Mouse (Mus musculus) naive thymus-derived CD4-positive, alpha-beta T cell, adult 2 months (primary cell): ENCODE data around the gene Hmces.

Source experiments
- DNase-seq: peaks from one replicate; pipeline ENCODE4 v3.0.0-alpha.2; 2011; ENCODE audit warnings: low read depth

The Hmces gene

DNA sequence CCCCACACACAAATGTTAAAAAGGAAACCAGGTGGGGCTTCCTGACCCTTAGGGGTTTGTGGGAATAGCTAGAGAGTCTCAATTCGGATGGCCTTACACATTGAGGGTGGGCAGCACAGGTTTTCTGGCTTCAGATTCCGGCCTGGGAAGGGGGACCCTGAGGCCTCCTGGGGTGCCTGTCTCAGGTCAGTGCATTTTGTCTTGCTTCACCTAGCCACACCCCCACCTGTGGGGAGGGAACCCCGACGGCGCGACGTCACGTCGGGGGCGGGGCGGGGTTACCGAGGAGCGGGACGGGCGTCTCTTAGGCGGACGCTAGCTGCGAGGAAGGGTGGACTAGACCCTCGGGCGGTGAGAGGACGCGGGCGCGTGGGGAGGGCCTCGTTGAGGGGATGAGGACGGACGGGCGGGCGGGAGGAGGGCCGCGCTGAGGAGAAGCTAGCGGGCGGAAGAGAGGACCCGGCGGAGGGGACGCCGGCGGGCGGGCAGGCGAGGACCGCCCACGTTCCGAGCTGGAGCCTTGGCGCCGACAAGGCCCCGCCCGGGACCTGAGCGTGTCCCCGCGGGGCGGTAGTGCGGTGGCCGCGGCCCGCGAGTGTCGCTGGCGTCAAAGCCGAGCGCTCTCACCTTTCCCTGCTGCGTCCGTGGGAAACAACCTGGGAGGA, at the start of gene Hmces:
TSS of gene Hmces (plus strand) at position 275 of the 665 bp plus-strand sequence.
- DNase-seq: peak; percentile 92

DNA sequence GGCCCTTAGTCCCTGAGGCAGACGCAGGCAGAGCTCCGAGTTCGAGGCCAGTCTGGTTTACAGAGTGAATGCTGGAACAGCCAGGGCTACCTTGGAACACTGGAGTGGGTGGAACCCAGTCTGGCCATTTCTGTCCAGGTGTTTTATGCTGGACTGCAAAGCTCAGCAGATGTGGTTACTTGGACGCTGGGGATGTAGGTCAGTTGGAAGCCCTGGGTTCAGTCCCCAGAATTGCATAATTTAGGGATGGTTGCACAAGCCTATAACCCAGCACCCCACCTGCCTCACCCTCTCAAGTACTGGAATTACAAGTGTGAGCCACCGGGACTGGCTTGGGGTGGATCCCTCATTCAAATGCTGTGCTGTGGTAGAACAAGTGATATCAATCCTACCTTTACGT, 47.5 kb upstream of the Hmces start:
- no peak for DNase-seq

DNA sequence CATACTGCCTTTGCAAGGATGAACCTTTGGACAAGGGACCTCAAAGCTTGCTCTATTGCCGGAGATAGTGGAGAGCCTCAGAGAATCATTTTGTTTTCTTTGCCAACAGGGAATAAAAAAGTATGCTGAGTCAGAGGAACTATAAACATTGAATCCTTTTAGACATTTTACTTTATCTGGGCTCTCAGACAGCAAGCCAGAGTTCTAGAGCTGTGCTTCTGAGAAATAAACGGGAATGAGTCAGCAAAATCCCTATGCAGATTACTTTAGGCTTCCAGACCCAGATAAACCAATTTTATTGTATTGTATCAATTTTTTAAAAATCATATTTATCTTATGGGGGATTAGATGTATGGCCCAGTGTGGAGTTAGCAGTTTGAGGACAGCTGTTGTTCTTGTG, 46.5 kb upstream of the Hmces start:
- DNase-seq: no peak

DNA sequence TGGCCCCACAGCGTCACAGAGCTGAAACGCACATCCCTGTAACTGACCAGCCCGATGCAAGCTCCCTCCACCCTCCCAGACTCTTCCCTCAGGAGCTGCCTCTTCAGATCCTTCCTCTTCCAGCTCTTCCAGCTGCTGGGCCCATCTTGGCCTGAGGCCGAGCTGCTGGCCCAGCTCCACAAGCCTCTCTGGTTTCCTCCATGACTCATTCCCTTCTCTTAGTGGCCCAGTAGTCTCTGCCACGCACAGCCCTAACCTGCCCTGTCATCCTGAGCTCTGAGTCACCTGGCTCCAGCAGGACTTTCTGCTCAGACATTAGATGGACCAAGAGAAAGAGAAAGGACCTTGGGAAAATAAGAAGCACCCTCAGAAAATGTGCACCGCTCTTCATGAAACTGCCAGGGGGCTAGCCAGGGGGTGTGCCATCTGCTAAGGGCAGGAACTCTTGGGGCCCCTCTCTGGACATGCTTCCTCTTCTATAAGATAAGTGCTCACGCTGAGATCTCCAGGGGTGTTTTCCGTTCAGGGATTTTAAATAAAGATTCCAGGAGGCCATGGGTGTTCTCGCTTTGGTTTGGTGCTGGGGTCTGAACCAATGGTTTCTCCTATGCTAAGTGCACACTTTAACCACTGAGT, 44.7 kb upstream of the Hmces start:
- no peak for DNase-seq

DNA sequence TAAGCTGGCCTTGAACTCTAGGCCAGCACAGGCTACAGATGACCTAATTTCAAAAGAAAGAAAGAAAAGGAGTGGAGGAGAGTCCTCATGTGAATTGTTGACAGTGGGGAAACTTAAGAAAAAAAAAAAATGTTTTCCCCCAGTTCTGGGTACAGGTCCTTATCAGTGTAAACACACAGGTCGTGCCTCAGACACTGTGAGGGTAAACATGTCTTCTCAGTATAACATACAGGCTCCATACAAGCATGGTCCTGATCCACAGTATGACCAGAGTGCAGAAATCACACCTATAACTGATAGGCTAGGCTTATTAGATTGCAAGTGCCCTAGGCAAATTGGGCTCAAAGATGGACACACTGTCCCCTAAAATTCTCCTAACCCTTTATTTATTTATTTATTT, 43.3 kb upstream of the Hmces start:
- no peak for DNase-seq

DNA sequence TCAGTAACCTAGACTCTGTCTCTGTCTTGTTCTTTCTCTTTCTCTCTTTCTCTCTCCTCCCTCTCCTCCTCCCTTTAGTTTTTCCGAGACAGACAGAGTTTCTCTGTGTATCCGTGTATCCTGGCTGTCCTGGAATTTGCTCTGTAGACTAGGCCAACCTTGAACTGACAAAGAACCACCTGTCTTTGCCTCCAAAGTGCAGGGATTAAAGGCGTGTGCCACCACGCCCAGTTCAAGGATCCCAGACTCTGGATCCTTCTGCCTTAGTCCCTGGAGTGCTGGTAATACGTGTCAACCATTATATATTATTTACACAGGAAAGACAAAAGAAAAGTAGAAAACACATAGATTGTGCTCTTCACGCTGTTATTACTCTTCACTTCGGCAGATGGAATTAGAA, 42.5 kb upstream of the Hmces start:
- DNase-seq: no peak

DNA sequence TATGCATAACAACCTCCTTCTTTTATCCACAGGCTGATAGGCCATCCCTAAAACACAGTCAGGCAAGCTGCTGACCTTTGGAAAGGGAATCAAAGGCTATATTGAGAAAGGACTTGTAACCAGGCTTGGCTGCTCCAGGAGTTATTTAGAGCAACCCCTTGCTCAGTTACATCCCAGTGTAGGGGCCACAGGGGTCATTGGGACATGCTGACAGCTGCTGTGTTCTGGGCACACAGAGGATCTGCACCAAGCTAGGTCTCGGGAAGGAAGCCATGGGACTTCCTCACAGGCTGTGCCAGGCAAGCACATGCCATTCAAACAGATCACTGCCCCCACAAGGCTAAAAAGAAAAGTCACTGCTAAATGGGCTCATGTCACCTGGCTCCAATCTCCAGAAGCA, 40.6 kb upstream of the Hmces start:
- no peak for DNase-seq

DNA sequence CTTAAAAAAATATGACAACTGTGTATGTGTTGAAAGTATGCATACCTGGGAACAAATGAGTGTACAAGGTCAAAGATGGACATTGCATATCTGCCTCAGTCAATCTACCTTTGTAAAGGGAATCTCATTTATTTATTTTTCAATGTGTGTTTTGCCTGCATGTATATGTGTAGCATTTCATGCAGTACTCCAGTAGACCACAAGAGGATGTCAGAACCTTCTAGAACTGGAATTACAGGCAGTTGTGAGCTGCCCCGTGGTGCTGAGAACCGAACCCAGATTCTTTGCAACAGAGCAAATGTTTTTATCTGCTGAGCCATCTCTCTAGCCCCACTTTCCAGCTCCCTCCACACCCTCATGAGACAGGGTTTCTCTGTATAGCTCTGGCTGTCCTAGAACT, 39.8 kb upstream of the Hmces start:
- no peak for DNase-seq

DNA sequence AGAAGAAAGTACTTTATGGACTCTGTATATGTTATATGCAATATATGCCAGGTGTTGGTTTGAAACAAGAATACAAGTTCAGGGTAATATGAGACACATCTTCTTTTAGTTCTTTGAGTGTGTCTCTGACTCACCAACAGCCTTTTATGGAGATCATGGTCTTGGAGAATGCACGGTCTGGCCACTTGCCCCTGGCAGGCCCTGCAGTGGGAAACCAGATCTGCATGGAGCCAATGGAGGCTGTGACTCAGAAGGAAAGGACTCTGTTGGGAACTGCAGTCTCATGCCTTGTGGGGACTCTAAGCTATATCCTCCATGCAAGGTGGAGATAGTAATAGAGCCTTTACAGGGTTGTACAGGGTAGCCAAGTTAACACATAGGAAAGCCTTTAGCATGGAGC, 38.7 kb upstream of the Hmces start:
- no peak for DNase-seq

DNA sequence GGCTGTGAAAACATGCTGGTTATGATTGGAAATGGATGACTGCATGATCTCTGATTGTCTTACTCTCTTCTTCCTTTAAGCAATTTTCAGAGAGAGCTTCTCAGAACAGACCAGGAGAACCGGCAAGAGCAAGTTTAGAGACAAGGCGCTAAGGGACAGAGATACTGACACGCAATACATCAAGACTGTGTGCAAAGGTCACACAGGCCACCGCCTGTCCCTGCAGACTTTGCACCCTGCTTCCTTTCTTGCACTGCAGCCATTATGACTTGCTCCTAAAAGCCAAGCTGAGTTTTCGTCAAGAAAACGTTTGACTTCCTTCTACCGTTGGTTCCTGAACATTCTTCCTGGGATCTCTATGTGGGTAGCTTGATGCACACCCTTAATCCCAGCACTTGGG, 38.2 kb upstream of the Hmces start:
- no peak for DNase-seq

DNA sequence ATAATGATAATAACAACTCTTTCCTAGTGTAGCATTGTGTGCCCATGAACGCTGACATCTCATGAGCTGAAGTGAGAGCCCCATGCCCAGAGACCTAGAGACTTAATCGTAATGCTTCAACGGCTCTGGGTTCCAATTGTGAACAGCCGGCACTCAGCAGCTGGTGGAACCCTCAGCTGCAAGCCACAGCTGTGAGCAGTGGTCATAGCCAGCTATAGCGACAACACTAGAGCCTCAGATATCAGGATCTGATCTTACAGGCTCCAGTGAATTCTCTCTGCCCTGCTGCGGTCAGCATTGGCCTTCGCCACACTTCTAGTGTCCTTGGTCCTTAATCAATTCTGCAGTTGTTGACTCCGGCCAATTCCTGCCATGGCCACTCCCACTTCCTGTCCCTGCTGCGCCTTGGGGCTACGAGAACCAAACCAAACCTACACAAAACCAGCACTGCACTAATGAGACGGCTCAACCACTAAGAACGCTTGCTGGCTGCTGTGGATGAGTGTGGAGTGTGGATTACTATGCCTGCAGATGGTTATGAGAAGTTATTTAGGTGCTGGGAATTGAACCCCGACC, 37.6 kb upstream of the Hmces start:
- DNase-seq: no peak

DNA sequence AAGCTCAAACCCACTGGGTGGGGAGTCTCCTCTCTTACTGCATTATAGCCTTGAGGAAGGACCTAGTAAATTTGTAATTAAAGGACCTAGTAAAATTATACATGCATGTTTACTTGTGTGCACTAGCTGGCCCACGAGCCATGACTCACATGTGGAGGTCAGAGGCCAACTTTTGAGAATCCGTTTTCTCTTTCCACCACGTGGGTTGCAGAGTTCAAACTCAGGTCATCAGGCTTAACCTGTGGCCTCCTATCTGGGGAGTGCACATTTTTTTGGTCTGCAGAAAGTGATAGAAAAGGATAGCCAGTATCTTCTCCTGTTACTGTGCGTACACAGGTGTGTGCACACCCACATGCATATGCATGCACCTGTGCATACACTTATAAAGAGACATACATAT, 34.7 kb upstream of the Hmces start:
- DNase-seq: no peak

DNA sequence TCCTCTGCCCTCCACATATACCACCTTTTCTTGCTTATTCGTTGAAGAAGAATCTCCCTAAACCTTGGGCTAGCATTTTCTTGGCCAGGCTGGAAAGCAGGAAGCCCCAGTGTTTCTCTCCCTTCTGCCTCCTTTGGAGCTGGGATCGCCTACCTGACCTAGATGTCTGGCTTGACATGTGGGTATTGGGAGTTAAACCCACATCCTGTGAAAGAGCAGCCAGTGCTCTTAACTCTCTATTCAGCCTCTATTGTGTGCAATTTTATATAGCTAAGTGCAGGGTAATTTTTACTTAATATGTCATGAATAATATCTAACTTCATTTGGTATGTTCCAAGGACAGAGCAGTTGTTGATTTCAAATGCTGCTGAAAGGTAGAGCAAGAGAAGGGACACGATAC, 34.1 kb upstream of the Hmces start:
- DNase-seq: no peak

DNA sequence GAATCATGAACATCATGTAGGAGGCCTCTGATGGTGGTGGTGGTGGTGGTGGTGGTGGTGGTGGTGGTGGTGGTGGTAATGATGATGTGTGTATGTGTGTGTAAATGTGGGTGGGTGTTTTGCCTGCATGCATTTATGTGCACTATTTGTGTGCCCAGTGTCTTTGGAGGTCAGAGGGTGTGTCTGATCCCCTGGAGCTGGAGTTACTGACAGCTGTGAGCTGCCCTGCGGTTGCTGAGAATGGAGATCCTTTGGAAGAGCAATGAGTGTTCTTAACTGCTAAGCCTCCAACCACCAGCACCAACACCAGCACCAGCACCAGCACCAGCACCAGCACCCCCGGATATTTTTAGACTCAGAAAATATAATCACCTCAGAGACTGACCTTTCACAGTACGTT, 31.5 kb upstream of the Hmces start:
- no peak for DNase-seq

DNA sequence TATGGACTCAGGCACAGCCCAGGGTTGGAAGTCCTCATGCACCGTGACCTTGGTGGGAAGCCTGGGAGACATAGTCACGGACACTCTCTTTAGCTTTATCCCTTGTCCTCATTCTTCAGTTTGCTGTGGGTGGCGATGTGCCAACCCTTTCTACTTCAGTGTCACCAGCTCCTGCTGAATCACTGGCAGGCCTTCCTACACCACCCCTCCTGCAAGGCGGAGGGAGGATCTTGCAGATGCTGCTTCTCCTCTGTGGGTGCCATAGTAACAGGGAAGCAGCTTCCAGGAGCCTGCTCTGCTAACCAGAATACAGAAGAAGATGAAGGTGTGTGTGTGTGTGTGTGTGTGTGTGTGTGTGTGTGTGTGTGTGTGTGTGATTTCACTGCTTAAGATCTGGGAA, 30.9 kb upstream of the Hmces start:
- no peak for DNase-seq

DNA sequence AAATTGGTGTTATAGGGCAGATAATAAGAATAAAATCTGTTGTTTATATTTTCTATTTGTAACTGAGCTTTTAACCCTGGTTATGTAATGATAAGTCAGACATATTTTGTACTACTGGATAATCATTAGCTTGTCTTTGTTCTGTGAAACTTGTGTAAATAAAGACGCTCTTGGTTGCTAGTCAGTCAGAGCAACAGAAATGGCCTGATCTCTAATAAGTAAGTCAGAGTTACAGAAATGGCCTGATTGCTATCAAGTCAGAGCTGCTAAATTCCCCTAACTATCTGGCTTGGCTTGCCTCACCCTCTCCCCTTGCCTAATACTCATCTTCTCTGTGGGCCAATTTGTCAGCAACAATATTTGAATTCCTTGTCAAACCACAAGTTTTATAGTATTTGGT, 27.0 kb upstream of the Hmces start:
- DNase-seq: no peak

DNA sequence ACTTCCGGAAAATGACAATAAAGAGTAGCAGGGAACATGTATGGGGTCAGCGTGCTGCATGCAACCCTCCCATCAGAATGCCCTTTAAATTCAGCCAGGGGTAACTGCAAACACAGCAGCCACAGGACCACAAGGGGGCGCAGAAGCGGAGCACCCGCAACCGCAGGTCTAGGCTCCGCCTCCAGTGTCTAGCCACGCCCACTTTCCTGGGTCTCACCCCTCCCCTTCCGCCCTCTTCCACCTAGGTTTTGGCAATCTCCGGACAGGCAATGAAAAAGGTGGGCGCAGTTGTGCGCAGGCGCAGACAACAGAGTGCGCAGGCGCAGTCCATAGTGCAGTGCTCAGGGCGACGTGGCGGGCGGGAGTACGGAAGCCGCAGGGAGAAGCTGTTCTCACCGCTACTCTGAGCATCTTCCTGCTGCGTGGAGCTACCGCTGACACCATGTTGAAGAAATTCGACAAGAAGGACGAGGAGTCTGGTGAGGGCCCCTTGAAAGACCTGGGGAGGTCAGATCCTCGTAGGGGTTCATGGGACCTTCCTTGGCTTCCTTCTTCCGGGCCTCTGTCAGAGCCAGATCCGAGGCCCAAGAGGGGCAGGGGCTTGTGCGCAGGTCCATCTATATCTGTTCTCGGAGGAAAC, 26.0 kb upstream of the Hmces start, which contains the start of gene Copg1:
TSS of gene Copg1 (plus strand) at position 221 of the 640 bp plus-strand sequence.
- peak; percentile 100 for DNase-seq

DNA sequence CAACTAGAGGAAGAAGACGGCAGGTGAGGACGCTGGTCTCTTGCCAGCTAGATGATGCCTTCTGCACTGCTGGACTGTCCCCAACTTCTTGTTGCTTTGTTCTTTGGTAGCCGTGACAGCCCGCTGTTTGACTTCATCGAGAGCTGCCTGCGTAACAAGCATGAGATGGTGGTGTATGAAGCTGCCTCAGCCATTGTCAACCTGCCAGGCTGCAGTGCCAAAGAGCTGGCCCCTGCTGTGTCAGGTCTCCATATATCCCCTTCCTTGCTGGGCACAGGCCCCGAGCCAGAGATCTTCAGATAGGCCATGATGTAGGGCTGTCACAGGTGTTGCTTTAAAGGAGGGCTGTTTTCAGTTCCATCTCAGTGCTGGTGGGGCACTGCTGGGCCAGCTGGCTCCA, 19.8 kb upstream of the Hmces start:
- no peak for DNase-seq

DNA sequence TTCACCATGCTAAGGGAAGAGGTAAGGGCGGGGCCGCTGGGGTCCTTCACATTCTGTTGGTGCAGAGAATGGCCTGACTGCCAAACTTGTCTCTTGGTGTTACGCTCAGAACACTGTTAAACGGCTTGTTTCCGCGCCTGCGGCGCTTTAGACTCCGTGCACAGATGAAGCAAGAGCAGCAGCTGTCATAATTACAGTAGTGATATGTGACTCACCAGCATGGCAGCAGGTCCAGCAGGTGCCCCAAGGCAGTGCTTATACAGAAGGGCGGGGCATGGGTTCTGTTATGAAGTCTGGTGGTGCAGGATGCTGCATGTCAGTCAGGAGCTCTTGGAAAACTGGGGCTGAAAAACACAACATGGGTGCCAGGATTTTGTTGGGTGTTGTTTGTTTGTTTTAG, 15.7 kb upstream of the Hmces start:
- no peak for DNase-seq

DNA sequence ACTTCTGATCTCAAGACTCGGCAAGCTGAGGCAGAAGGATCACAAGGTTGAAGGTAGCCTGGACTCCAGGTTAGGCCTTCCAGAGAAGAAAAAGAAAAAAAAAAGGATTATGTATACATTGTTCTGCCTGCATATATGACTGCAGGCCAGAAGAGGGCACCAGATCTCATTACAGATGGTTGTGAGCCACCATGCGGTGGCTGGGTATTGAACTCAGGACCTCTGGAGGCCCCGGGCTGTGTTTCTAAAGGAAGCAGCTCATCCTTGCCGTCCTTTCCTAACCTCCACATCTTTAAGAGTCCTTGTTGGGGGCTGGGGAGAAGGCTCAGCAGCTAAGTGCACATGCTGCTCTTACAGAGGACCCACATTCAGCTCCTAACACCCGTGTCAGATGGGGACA, 7.1 kb upstream of the Hmces start:
- peak; percentile 16 for DNase-seq

DNA sequence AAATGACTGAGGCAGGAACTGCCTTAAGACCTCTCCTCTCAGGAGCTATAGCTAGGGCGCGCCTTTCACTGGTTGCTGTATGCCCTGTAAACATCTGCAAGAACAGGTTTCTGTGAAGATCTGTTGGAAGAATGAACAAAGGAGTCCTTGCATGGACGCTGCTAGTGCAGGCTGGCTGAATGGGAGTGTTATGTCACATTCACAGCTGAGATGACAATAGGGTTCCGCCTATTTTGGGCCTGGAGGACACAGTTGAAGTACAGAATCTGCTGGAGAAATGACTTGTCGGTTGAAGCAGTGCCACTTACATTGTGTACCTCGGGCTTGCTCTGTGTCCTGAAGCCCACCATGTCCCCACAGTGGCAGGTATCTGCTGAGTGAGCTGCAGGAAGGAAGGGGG, 4.6 kb upstream of the Hmces start:
- DNase-seq: no peak

DNA sequence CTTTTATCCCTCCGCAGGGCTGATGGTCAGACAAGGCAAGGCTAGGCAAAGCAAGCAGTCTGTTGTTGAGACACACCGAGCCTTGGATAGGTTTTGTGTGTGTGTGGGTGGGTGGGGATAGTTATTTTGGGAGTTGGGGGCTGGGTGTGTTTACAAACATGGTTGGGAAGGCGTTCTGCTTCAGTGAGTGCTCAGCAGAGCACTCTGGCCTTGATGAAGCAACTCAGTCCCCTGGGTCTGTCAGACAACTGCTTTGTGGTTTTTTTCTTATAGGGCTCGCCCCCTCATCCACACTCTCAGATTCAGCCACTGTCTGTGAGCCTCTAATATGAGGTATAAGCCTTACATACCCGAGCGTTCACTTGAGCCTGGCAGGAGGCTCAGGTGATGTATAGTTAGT, 2.2 kb upstream of the Hmces start:
- no peak for DNase-seq

DNA sequence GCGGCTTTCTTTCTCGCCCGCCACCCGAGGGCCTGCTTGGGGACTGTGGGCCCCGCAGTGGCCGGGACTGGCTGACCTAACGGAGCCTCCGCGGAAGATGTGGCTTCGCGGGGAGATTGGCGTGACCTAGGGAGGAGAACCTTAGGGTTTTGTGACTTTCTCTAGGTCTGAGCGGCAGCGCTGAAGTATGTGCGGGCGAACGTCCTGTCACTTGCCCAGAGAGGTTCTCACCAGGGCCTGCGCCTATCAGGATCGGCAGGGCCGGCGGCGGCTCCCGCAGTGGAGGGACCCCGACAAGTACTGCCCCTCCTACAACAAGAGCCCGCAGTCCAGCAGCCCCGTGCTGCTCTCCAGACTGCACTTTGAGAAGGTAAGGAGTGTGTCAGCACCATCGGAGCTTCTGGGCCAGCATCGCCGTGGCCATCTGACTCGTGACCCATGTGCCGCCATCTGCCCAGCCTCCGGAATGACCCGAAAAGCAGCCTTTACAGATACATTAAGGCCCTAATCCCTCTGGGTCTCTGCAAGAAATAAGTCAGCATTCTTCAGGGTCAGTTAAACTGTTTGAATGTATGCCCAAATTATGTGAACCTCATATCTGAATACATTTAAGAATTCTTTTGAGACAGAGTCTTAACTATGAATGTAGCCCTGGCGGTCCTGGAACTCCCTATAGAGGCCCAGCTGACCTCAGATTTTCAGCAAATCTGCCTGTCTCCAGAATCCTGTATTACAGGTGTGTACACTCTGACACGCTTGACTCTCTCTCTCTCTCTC, 779 bp downstream of the Hmces start:
- DNase-seq: no peak
